Mouse (Mus musculus) left cerebral cortex, postnatal 25 days (tissue): ENCODE data around the gene Zfp937. TPM values are rescaled to one million over a fixed set of nuclear protein-coding genes. Genes with fewer than 3 reads are reported as not detected.
"Not testable (repeated sequence)": the region's sequence is repeated elsewhere in the genome, so short reads cannot be mapped to it uniquely, and the experiment has no call there.

Source experiments
- DNase-seq, 2 experiments: peaks; one replicate each; pipeline ENCODE4 v3.0.0; 2022; ENCODE audit warnings: low spot score in 2 of 2, mixed read lengths in 1 of 2
- intact Hi-C: fragments of 180-260 bp; cut with DNase I; formaldehyde crosslinking; loops from one replicate; pipeline ENCODE4 v1.15.1; 2025
- total RNA-seq, 2 experiments: library from RNA; stranded (reverse); gene quantifications; 2 replicates each; pipeline ENCODE4 v1.2.3; 2021

Zfp937 gene
- total RNA-seq, result 10 to 100 TPM in 1 of 2 experiments, 1 to 10 TPM in 1; 9.2 to 10.4 TPM

GRCm38 (mm10) chr2:150217600-150218362, at the start of gene Zfp937:
TSS of gene Zfp937 (plus strand) at chr2:150218073.
- DNase-seq, result peak; percentile 79 to 94
- intact Hi-C loops, result loop anchor here (5.0 kb wide), 1 partner anchor 235 kb away; the partner anchor contains the start of gene Zfp442

GRCm38 (mm10) chr2:150173833-150174232, 44.0 kb upstream of the Zfp937 start:
- no peak for DNase-seq
- intact Hi-C loops, result no loop called here

- DNase-seq, intact Hi-C loops: not testable (repeated sequence)
Measured at GRCm38 (mm10) chr2:150179579-150179978, 38.3 kb upstream of the Zfp937 start, which contains the start of gene Gm10770. TSS of gene Gm10770 (minus strand) at chr2:150179679.

GRCm38 (mm10) chr2:150181046-150181445, 36.8 kb upstream of the Zfp937 start:
- DNase-seq, intact Hi-C loops: not testable (repeated sequence)

GRCm38 (mm10) chr2:150181570-150181999, 36.3 kb upstream of the Zfp937 start, which contains the start of gene Gm14139:
TSS of gene Gm14139 (plus strand) at chr2:150181755.
- intact Hi-C loops, result not testable (repeated sequence)

GRCm38 (mm10) chr2:150218363-150218725, 471 bp downstream of the Zfp937 start:
- intact Hi-C loops, result loop anchor here (5.0 kb wide), 1 partner anchor 234 kb away; the partner anchor contains the start of gene Zfp442
- DNase-seq, result not testable (repeated sequence)

More at GRCm38 (mm10) chr2:150181570-150181999, 36.3 kb upstream of the Zfp937 start, which contains the start of gene Gm14139:
- DNase-seq, result not testable (repeated sequence)

- intact Hi-C loops, DNase-seq: not testable (repeated sequence)
Measured at GRCm38 (mm10) chr2:150223263-150223662, 5.4 kb downstream of the Zfp937 start.

GRCm38 (mm10) chr2:150243211-150243610, 25.3 kb downstream of the Zfp937 start:
- DNase-seq, result no peak
- intact Hi-C loops, result loop anchor here (2.0 kb wide), 1 partner anchor 94 kb away; no protein-coding TSS in a partner anchor

- DNase-seq, intact Hi-C loops: not testable (repeated sequence)
Measured at GRCm38 (mm10) chr2:150255491-150255890, 37.6 kb downstream of the Zfp937 start, which contains the start of gene Gm21994. TSS of gene Gm21994 (minus strand) at chr2:150255591.

GRCm38 (mm10) chr2:150256861-150257260, 39.0 kb downstream of the Zfp937 start:
- intact Hi-C loops, DNase-seq: not testable (repeated sequence)

- intact Hi-C loops, DNase-seq: not testable (repeated sequence)
Measured at GRCm38 (mm10) chr2:150257291-150257690, 39.4 kb downstream of the Zfp937 start, which contains the start of gene Gm14124. TSS of gene Gm14124 (plus strand) at chr2:150257517.

Other genes with a start within 250 kb of the Zfp937 start
- 10 to 100 TPM in 1 of 2 experiments, 1 to 10 TPM in 1; 9.3 to 10.7 TPM for gene Zfp120, start 81.4 kb upstream of the Zfp937 start, total RNA-seq
- not detected for gene Gm10770, start 38.4 kb upstream of the Zfp937 start, total RNA-seq
- not detected for gene Gm14139, start 36.3 kb upstream of the Zfp937 start, total RNA-seq
- gene Gm21994, start 37.5 kb downstream of the Zfp937 start, total RNA-seq, result 1 to 10 TPM; 7.7 to 8.2 TPM
- gene Gm14124, start 39.4 kb downstream of the Zfp937 start, total RNA-seq, result under 1 TPM; 0.23 to 0.32 TPM
- gene Gm10130, start 105.6 kb downstream of the Zfp937 start, total RNA-seq, result 1 to 10 TPM in 1 of 2 experiments, not detected in 1; 2.7 TPM
- 1 to 10 TPM; 6.6 to 8.9 TPM for gene 3300002I08Rik, start 144.7 kb downstream of the Zfp937 start, total RNA-seq
- gene Zfp442, start 233.4 kb downstream of the Zfp937 start, total RNA-seq, result 1 to 10 TPM; 7.3 to 7.9 TPM